ENCODE assay signal across 13 mouse cellular contexts in the genomic region with DNA sequence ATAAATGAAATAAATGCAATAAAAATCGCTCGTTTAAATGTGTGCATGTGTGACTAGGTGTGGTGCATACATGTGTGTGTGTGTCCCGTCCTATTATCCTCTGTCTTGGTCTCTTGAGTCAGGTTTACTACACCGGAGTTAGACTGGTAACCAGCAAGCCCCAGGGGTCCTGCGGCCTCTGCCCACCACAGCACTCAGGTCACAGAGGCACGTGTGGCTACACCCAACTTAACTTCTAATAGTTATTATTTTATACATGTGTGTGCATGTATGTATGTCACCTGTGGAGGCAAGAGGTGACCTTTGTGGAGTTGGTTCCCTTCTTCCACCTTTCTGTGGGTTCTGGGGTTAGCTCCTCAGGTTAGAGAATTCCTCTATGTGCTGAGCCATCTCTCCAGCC. TPM values are rescaled to one million over a fixed set of nuclear protein-coding genes. Genes with fewer than 3 reads are reported as not detected.
A peak's percentile ranks its signal among the peaks of the same experiment; 100 is the strongest.
DNase-seq lines count a peak whose midpoint lies in the region; ATAC-seq and TF ChIP-seq lines count a peak whose summit lies in the region.
"Had no signal": no experiment of that assay in that cellular context is flagged by ENCODE, and none has a peak within 500 bp of the region (broad histone marks: within the 10 kb centered on the region; RNA-seq: fewer than 3 reads in every experiment).

No protein-coding gene starts in this region.

- H3K27me3 ChIP-seq in kidney, embryonic 14.5 days (ENCODE audit: control insufficient read depth, insufficient read depth, low read length) = no peaks in the 10 kb centered on the region
- no peaks in the 10 kb centered on the region for H3K27me3 ChIP-seq in embryonic facial prominence, embryonic 10.5 days (replicated peaks; ENCODE audit: low read depth, poor library complexity, severe bottlenecking)
- H3K27me3 ChIP-seq in limb, embryonic 11.5 days (ENCODE audit: control insufficient read depth, insufficient read depth, low read length) = no peaks in the 10 kb centered on the region
- no peaks in the 10 kb centered on the region for H3K27me3 ChIP-seq in hindbrain, embryonic 12.5 days
- H3K27me3 ChIP-seq: midbrain, embryonic 12.5 days had no signal

- no peak overlapping the region for H3K4me2 ChIP-seq in kidney, embryonic 14.5 days (replicated peaks; ENCODE audit: low read depth, low read length)
- no peak overlapping the region; the same call in 1 of the 2 replicates for H3K4me2 ChIP-seq in limb, embryonic 11.5 days (ENCODE audit: low read depth, severe bottlenecking)
- no peak overlapping the region for H3K4me2 ChIP-seq in hindbrain, embryonic 12.5 days (replicated peaks)

- ATAC-seq in kidney, embryonic 14.5 days (ENCODE audit: low FRiP score, low TSS enrichment) = no peak
- no peak for ATAC-seq in limb, embryonic 11.5 days (ENCODE audit: insufficient number of reproducible peaks, low FRiP score, low TSS enrichment, low read depth)
- ATAC-seq in inflammation-experienced regulatory T-cells, adult 6 months = no peak
- ATAC-seq in hindbrain, embryonic 12.5 days (ENCODE audit: low FRiP score) = no peak

- H3K36me3 ChIP-seq in kidney, embryonic 14.5 days (ENCODE audit: control insufficient read depth, insufficient read depth, low read length) = no peaks in the 10 kb centered on the region
- 0 out of 2 replicates have a peak, but pooled peaks cover 2% of the 10 kb centered on the region for H3K36me3 ChIP-seq in embryonic facial prominence, embryonic 10.5 days (replicated peaks)
- no peaks in the 10 kb centered on the region for H3K36me3 ChIP-seq in limb, embryonic 11.5 days (ENCODE audit: control insufficient read depth, insufficient read depth, low read length)
- no peaks in the 10 kb centered on the region for H3K36me3 ChIP-seq in hindbrain, embryonic 12.5 days
- H3K36me3 ChIP-seq: midbrain, embryonic 12.5 days had no signal

- no peak overlapping the region for H3K9ac ChIP-seq in kidney, embryonic 14.5 days (ENCODE audit: low read depth, low read length)
- H3K9ac ChIP-seq in limb, embryonic 11.5 days (ENCODE audit: low read length) = no peak overlapping the region
- H3K9ac ChIP-seq in hindbrain, embryonic 12.5 days = no peak overlapping the region

- intact Hi-C loops in gastrocnemius, adult 2 months (cut with DNase I) = no loop called here

- no peaks in the 10 kb centered on the region for H3K9me3 ChIP-seq in kidney, embryonic 14.5 days (ENCODE audit: control insufficient read depth, low read length)
- H3K9me3 ChIP-seq in embryonic facial prominence, embryonic 10.5 days = no peaks in the 10 kb centered on the region
- H3K9me3 ChIP-seq in limb, embryonic 11.5 days (ENCODE audit: control insufficient read depth, low read length) = no peaks in the 10 kb centered on the region
- no peaks in the 10 kb centered on the region for H3K9me3 ChIP-seq in hindbrain, embryonic 12.5 days (replicated peaks)
- H3K9me3 ChIP-seq: midbrain, embryonic 12.5 days had no signal

- no peak for TF ChIP-seq CTCF in gastrocnemius, adult 2 months (IDR thresholded peaks at IDR 0.05)

- H3K27ac ChIP-seq in gastrocnemius, adult 2 months = peak overlapping the region; percentile 82
- peak overlapping the region; percentile 94; the same call in 1 of the 2 replicates for H3K27ac ChIP-seq in kidney, embryonic 14.5 days (ENCODE audit: low read depth, low read length)
- peak overlapping the region; percentile 88 for H3K27ac ChIP-seq in embryonic facial prominence, embryonic 10.5 days (replicated peaks)
- peak overlapping the region; percentile 85 for H3K27ac ChIP-seq in limb, embryonic 11.5 days (replicated peaks; ENCODE audit: low read depth, low read length)
- H3K27ac ChIP-seq in hindbrain, embryonic 12.5 days = no peak overlapping the region

- no peak overlapping the region for H3K4me3 ChIP-seq in gastrocnemius, adult 2 months
- no peak overlapping the region for H3K4me3 ChIP-seq in kidney, embryonic 14.5 days (ENCODE audit: low read length)
- H3K4me3 ChIP-seq in embryonic facial prominence, embryonic 10.5 days = no peak overlapping the region
- no peak overlapping the region for H3K4me3 ChIP-seq in limb, embryonic 11.5 days (ENCODE audit: low read depth, low read length)
- H3K4me3 ChIP-seq in hindbrain, embryonic 12.5 days = no peak overlapping the region

- no peak for DNase-seq in gastrocnemius, adult 2 months
- no peak for DNase-seq in gastrocnemius, adult 18-20 months (ENCODE audit: low spot score)
- DNase-seq in kidney, postnatal 36 days = no peak
- no peak for DNase-seq in embryonic facial prominence, embryonic 10.5 days (ENCODE audit: low spot score)
- DNase-seq in limb, embryonic 11.5 days (ENCODE audit: low spot score) = no peak
- DNase-seq: adrenal gland, adult 8-10 months; cerebellum, postnatal 36 days; layer of hippocampus, adult 9-11 months; lung, postnatal 14 days had no signal

- peaks cover 48% of the 10 kb centered on the region for H3K4me1 ChIP-seq in kidney, embryonic 14.5 days (ENCODE audit: control insufficient read depth, insufficient read depth, low read length)
- peaks cover 64% of the 10 kb centered on the region for H3K4me1 ChIP-seq in embryonic facial prominence, embryonic 10.5 days
- H3K4me1 ChIP-seq in limb, embryonic 11.5 days (ENCODE audit: control insufficient read depth, insufficient read depth, low read length) = peaks cover 46% of the 10 kb centered on the region
- peaks cover 13% of the 10 kb centered on the region; the same call in 1 of the 2 replicates for H3K4me1 ChIP-seq in hindbrain, embryonic 12.5 days

- WGBS in kidney, embryonic 14.5 days = 87% methylated on average over 6 of the region's 6 CpGs
- 83% methylated on average over 6 of the region's 6 CpGs for WGBS in embryonic facial prominence, embryonic 10.5 days
- WGBS in limb, embryonic 11.5 days = 65% methylated on average over 6 of the region's 6 CpGs
- 87% methylated on average over 6 of the region's 6 CpGs for WGBS in hindbrain, embryonic 12.5 days

RNA-seq across cellular contexts. Expression of gene Tgoln1, which starts 37.6 kb away (rescaled TPM):
- total RNA-seq in gastrocnemius, adult 2 months (2021) = 10 to 100 TPM; 23.2 to 29.0 TPM
- 10 to 100 TPM; 24.0 to 27.9 TPM for total RNA-seq in gastrocnemius, adult 18-20 months (2021)
- polyA plus RNA-seq in kidney, embryonic 14.5 days (2014; fragmentation: Nextera tagmentation; extraction: Ambion mirVana) = 22.5 and 39.6 TPM in 2 replicates
- 26.2 and 27.9 TPM in 2 replicates for polyA plus RNA-seq in embryonic facial prominence, embryonic 10.5 days (2016; fragmentation: Nextera tagmentation; extraction: Ambion mirVana)
- polyA plus RNA-seq in limb, embryonic 11.5 days (2014; fragmentation: Nextera tagmentation; extraction: Ambion mirVana) = 24.6 and 25.2 TPM in 2 replicates
- 100 to 1,000 TPM; 103 to 111 (median 108) TPM for polyA plus RNA-seq in inflammation-experienced regulatory T-cells, adult 6 months (2017; shearing (Covaris generic))
- 38.8 and 39.2 TPM in 2 replicates for polyA plus RNA-seq in hindbrain, embryonic 12.5 days (2016; fragmentation: Nextera tagmentation; extraction: Ambion mirVana)

RNA-seq across cellular contexts. Expression of gene Retsat, which starts 56.1 kb away (rescaled TPM):
- total RNA-seq in gastrocnemius, adult 2 months (2021) = 10 to 100 TPM; 56.1 to 98.6 TPM
- 10 to 100 TPM; 62.7 to 71.1 TPM for total RNA-seq in gastrocnemius, adult 18-20 months (2021)
- polyA plus RNA-seq in kidney, embryonic 14.5 days (2014; fragmentation: Nextera tagmentation; extraction: Ambion mirVana) = 14.7 and 20.1 TPM in 2 replicates
- 8.6 and 8.9 TPM in 2 replicates for polyA plus RNA-seq in embryonic facial prominence, embryonic 10.5 days (2016; fragmentation: Nextera tagmentation; extraction: Ambion mirVana)
- 10.5 and 11.2 TPM in 2 replicates for polyA plus RNA-seq in limb, embryonic 11.5 days (2014; fragmentation: Nextera tagmentation; extraction: Ambion mirVana)
- polyA plus RNA-seq in inflammation-experienced regulatory T-cells, adult 6 months (2017; shearing (Covaris generic)) = 1 to 10 TPM; 3.9 to 5.5 (median 4.1) TPM
- 5.8 and 6.9 TPM in 2 replicates for polyA plus RNA-seq in hindbrain, embryonic 12.5 days (2016; fragmentation: Nextera tagmentation; extraction: Ambion mirVana)

RNA-seq across cellular contexts. Expression of gene Elmod3, which starts 56.1 kb away (rescaled TPM):
- 1 to 10 TPM; 7.7 to 9.8 TPM for total RNA-seq in gastrocnemius, adult 2 months (2021)
- total RNA-seq in gastrocnemius, adult 18-20 months (2021) = 1 to 10 TPM; 7.3 to 8.7 TPM
- 10.4 and 15.0 TPM in 2 replicates for polyA plus RNA-seq in kidney, embryonic 14.5 days (2014; fragmentation: Nextera tagmentation; extraction: Ambion mirVana)
- 13.9 and 14.8 TPM in 2 replicates for polyA plus RNA-seq in embryonic facial prominence, embryonic 10.5 days (2016; fragmentation: Nextera tagmentation; extraction: Ambion mirVana)
- polyA plus RNA-seq in limb, embryonic 11.5 days (2014; fragmentation: Nextera tagmentation; extraction: Ambion mirVana) = 15.8 and 16.8 TPM in 2 replicates
- polyA plus RNA-seq in inflammation-experienced regulatory T-cells, adult 6 months (2017; shearing (Covaris generic)) = 10 to 100 TPM; 13.7 to 24.3 (median 20.6) TPM
- 17.6 and 18.1 TPM in 2 replicates for polyA plus RNA-seq in hindbrain, embryonic 12.5 days (2016; fragmentation: Nextera tagmentation; extraction: Ambion mirVana)
